Mouse (Mus musculus) CH12F3 (cell line): ENCODE data around the gene Snx10.

Experiments
- in situ Hi-C: fragments of 300-500 bp; cut with MboI; formaldehyde crosslinking; loops from 2 replicates; pipeline ENCODE4 v1.14.3; 2020; ENCODE audit warnings: low sequenced_read_pairs

Snx10 gene

GRCm38 (mm10) chr6:51633663-51634362, 110.1 kb downstream of the Snx10 start:
- in situ Hi-C loops: no loop called here

- in situ Hi-C loops: no loop called here
Measured at GRCm38 (mm10) chr6:51636019-51636568, 112.4 kb downstream of the Snx10 start.
